Mouse (Mus musculus): ENCODE results near the gene Ucma.

DNA sequence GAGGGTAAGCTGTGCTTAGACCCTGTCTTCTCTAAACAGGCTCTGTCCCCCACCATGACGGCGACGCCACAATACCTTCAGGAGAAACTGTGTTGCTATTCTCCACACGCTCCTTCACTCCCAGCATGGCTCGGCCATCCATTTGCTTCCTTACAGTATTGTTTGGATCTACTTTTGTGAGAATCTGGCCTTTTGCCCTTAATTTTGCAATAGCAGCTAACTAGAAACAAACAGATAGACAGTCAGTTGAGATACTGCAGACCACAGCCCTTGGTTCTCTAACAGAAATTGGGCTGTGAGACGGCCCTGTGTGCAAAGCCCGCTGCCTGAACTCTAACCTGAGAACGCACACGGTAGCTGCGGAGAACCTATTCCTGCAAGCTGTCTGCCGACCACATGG, 19.7 kb downstream of the Ucma start:
- TF ChIP-seq CTCF (IDR thresholded peaks at IDR 0.05; ENCODE audit: low read depth) (no peak), EP300 (optimal IDR thresholded peaks at IDR 0.05) (no peak)
